Mouse (Mus musculus): Measurements from ENCODE around the gene Dpep2nb. TPM values are rescaled to one million over a fixed set of nuclear protein-coding genes. Genes with fewer than 3 reads are reported as not detected.

Dpep2nb gene
- polyA plus RNA-seq (2012; ENCODE audit: insufficient read depth, insufficient read length, low replicate concordance, missing spikeins): not detected in 2 replicates

- no peak for TF ChIP-seq CTCF (IDR thresholded peaks at IDR 0.05; ENCODE audit: insufficient read depth, low read depth, low read length)
- no peak for TF ChIP-seq POLR2A (IDR thresholded peaks at IDR 0.05; ENCODE audit: insufficient read depth, low read depth, low read length)
- H3K4me1 ChIP-seq (ENCODE audit: control insufficient read depth, insufficient read depth, low read length): peaks cover 12% of the 10 kb centered on the region
- H3K4me3 ChIP-seq (ENCODE audit: insufficient read depth, low read depth, low read length): no peak within 1 kb of the TSS
- H3K27ac ChIP-seq (ENCODE audit: insufficient read depth, low read depth, low read length): no peak within 1 kb of the TSS
- 73% methylated on average over 4 of the region's 4 CpGs for WGBS
Observed at GRCm38 (mm10) chr8:106005875-106006274, at the start of gene Dpep2nb. Gene Dpep2nb (minus strand): TSS chr8:106005975.

GRCm38 (mm10) chr8:106055038-106055437 lies 49.3 kb upstream of the Dpep2nb start:
- TF ChIP-seq CTCF (IDR thresholded peaks at IDR 0.05; ENCODE audit: insufficient read depth, low read depth, low read length) (no peak), POLR2A (IDR thresholded peaks at IDR 0.05; ENCODE audit: insufficient read depth, low read depth, low read length) (no peak)
- Histone ChIP-seq H3K4me3 (ENCODE audit: insufficient read depth, low read depth, low read length) (no peak overlapping the region), H3K27ac (ENCODE audit: insufficient read depth, low read depth, low read length) (no peak overlapping the region), H3K4me1 (ENCODE audit: control insufficient read depth, insufficient read depth, low read length) (peaks cover 7% of the 10 kb centered on the region)
- 33% methylated on average over 3 of the region's 3 CpGs for WGBS

GRCm38 (mm10) chr8:106054190-106054811 lies 48.5 kb upstream of the Dpep2nb start:
- Histone ChIP-seq H3K4me1 (ENCODE audit: control insufficient read depth, insufficient read depth, low read length) (peaks cover 7% of the 10 kb centered on the region), H3K4me3 (ENCODE audit: insufficient read depth, low read depth, low read length) (no peak overlapping the region), H3K27ac (ENCODE audit: insufficient read depth, low read depth, low read length) (no peak overlapping the region)
- TF ChIP-seq POLR2A (IDR thresholded peaks at IDR 0.05; ENCODE audit: insufficient read depth, low read depth, low read length): no peak
- no peak for TF ChIP-seq CTCF (IDR thresholded peaks at IDR 0.05; ENCODE audit: insufficient read depth, low read depth, low read length)
- 72% methylated on average over 6 of the region's 6 CpGs for WGBS

- 90% methylated on average over 9 of the region's 9 CpGs for WGBS
- TF ChIP-seq CTCF (IDR thresholded peaks at IDR 0.05; ENCODE audit: insufficient read depth, low read depth, low read length): no peak
- TF ChIP-seq POLR2A (IDR thresholded peaks at IDR 0.05; ENCODE audit: insufficient read depth, low read depth, low read length): no peak
- Histone ChIP-seq H3K4me1 (ENCODE audit: control insufficient read depth, insufficient read depth, low read length) (no peaks in the 10 kb centered on the region), H3K27ac (ENCODE audit: insufficient read depth, low read depth, low read length) (no peak overlapping the region), H3K4me3 (ENCODE audit: insufficient read depth, low read depth, low read length) (no peak overlapping the region)
Observed at GRCm38 (mm10) chr8:106052510-106053089, 46.8 kb upstream of the Dpep2nb start.

GRCm38 (mm10) chr8:106051068-106051467 lies 45.3 kb upstream of the Dpep2nb start:
- H3K4me1 ChIP-seq (ENCODE audit: control insufficient read depth, insufficient read depth, low read length): no peaks in the 10 kb centered on the region
- no peak overlapping the region for H3K27ac ChIP-seq (ENCODE audit: insufficient read depth, low read depth, low read length)
- TF ChIP-seq POLR2A (IDR thresholded peaks at IDR 0.05; ENCODE audit: insufficient read depth, low read depth, low read length) (no peak), CTCF (IDR thresholded peaks at IDR 0.05; ENCODE audit: insufficient read depth, low read depth, low read length) (no peak)
- no peak overlapping the region for H3K4me3 ChIP-seq (ENCODE audit: insufficient read depth, low read depth, low read length)
- 85% methylated on average over 3 of the region's 3 CpGs for whole genome bisulfite sequencing

- no peaks in the 10 kb centered on the region for H3K4me1 ChIP-seq (ENCODE audit: control insufficient read depth, insufficient read depth, low read length)
- H3K4me3 ChIP-seq (ENCODE audit: insufficient read depth, low read depth, low read length): no peak overlapping the region
- TF ChIP-seq POLR2A (IDR thresholded peaks at IDR 0.05; ENCODE audit: insufficient read depth, low read depth, low read length) (no peak), CTCF (IDR thresholded peaks at IDR 0.05; ENCODE audit: insufficient read depth, low read depth, low read length) (no peak)
- 91% methylated on average over 6 of the region's 6 CpGs for WGBS
- H3K27ac ChIP-seq (ENCODE audit: insufficient read depth, low read depth, low read length): no peak overlapping the region
Observed at GRCm38 (mm10) chr8:106049840-106050239, 44.1 kb upstream of the Dpep2nb start.

GRCm38 (mm10) chr8:106047854-106048630 lies 42.3 kb upstream of the Dpep2nb start:
- Histone ChIP-seq H3K4me3 (ENCODE audit: insufficient read depth, low read depth, low read length) (no peak overlapping the region), H3K27ac (ENCODE audit: insufficient read depth, low read depth, low read length) (no peak overlapping the region), H3K4me1 (ENCODE audit: control insufficient read depth, insufficient read depth, low read length) (no peaks in the 10 kb centered on the region)
- 89% methylated on average over 5 of the region's 5 CpGs for WGBS
- TF ChIP-seq CTCF (IDR thresholded peaks at IDR 0.05; ENCODE audit: insufficient read depth, low read depth, low read length) (no peak), POLR2A (IDR thresholded peaks at IDR 0.05; ENCODE audit: insufficient read depth, low read depth, low read length) (no peak)

GRCm38 (mm10) chr8:106046872-106047559 lies 41.2 kb upstream of the Dpep2nb start:
- WGBS: 91% methylated on average over 11 of the region's 11 CpGs
- Histone ChIP-seq H3K27ac (ENCODE audit: insufficient read depth, low read depth, low read length) (no peak overlapping the region), H3K4me1 (ENCODE audit: control insufficient read depth, insufficient read depth, low read length) (no peaks in the 10 kb centered on the region), H3K4me3 (ENCODE audit: insufficient read depth, low read depth, low read length) (no peak overlapping the region)
- TF ChIP-seq POLR2A (IDR thresholded peaks at IDR 0.05; ENCODE audit: insufficient read depth, low read depth, low read length): no peak
- TF ChIP-seq CTCF (IDR thresholded peaks at IDR 0.05; ENCODE audit: insufficient read depth, low read depth, low read length): no peak
